Mouse (Mus musculus) liver, embryonic 15.5 days (tissue): ENCODE results near the gene Tex22. TPM values are rescaled to one million over a fixed set of nuclear protein-coding genes. Genes with fewer than 3 reads are reported as not detected.

Source experiments
- microRNA-seq: library from miRNA; unstranded; fragments of <30 nt; microRNA quantifications from one replicate; pipeline ENCODE4, GENCODE M21; 2016
- polyA plus RNA-seq: library from polyadenylated mRNA; unstranded; fragments of >200 nt; fragmentation: Nextera tagmentation; extraction: Ambion mirVana; gene quantifications from 2 replicates; pipeline ENCODE4 v1.2.1, GENCODE M21; 2015

Gene Tex22
- polyA plus RNA-seq, 1 experiment from 2014 or later, result not detected

Small RNA genes lying within 50 kb of the gene (microRNA-seq; reads per million reads assigned to microRNA genes)
- not detected for gene Gm44471

Other genes with a start within 250 kb of the Tex22 start
- 62.9 and 67.0 TPM in 2 replicates for gene Cdca4, start 245.1 kb upstream of the Tex22 start, polyA plus RNA-seq
- 0.26 and 0.32 TPM in 2 replicates for gene Gpr132, start 206.3 kb upstream of the Tex22 start, polyA plus RNA-seq
- 0.21 and 0.32 TPM in 2 replicates for gene Jag2, start 144.7 kb upstream of the Tex22 start, polyA plus RNA-seq
- 14.1 and 14.3 TPM in 2 replicates for gene Nudt14, start 132.4 kb upstream of the Tex22 start, polyA plus RNA-seq
- gene Btbd6, start 98.0 kb upstream of the Tex22 start, polyA plus RNA-seq, result 5.5 and 5.8 TPM in 2 replicates
- gene Brf1, start 73.8 kb upstream of the Tex22 start, polyA plus RNA-seq, result 26.3 and 29.2 TPM in 2 replicates
- 6.1 and 6.7 TPM in 2 replicates for gene Pacs2, start 60.0 kb upstream of the Tex22 start, polyA plus RNA-seq
- gene Mta1, start 23.8 kb downstream of the Tex22 start, polyA plus RNA-seq, result 3.8 and 4.4 TPM in 2 replicates
- 45.1 and 51.5 TPM in 2 replicates for gene Crip2, start 65.7 kb downstream of the Tex22 start, polyA plus RNA-seq
- gene Crip1, start 71.8 kb downstream of the Tex22 start, polyA plus RNA-seq, result 89.4 and 102 TPM in 2 replicates
- 11.3 and 11.5 TPM in 2 replicates for gene Tedc1, start 81.9 kb downstream of the Tex22 start, polyA plus RNA-seq
- gene Tmem121, start 111.4 kb downstream of the Tex22 start, polyA plus RNA-seq, result 0.33 and 0.54 TPM in 2 replicates